Comparison of ENCODE assay signal across 19 mouse cellular contexts in the genomic region with DNA sequence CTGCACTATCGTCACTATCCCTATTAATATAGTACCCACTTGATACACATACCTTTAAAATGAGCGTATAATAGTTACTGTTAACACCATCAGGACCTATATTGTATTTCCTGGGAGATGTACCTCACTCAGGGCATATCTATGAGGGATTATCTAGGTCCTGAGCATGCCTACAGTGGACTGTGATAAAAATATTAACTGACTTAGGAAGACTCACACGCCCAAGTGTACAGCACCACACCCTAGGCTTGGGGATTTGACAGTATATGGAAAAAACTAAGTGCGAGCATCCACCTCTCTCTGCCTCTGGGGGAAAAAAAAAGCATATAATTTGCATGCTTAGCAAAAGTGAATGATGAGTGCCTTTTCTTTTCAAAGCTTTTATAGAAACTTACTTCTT.
"Had no signal": no experiment of that assay in that cellular context is flagged by ENCODE, and none has a peak within 500 bp of the region (broad histone marks: within the 10 kb centered on the region; RNA-seq: fewer than 3 reads in every experiment).

No protein-coding gene starts in this region.

- H3K4me1 ChIP-seq: limb, embryonic 10.5 days; limb, embryonic 13.5 days; midbrain, embryonic 12.5 days; midbrain, embryonic 15.5 days had no signal

- H3K9me3 ChIP-seq: limb, embryonic 10.5 days; limb, embryonic 13.5 days; midbrain, embryonic 12.5 days; midbrain, embryonic 15.5 days; neural tube, embryonic 13.5 days had no signal

- H3K4me3 ChIP-seq: limb, embryonic 10.5 days; limb, embryonic 13.5 days; midbrain, embryonic 12.5 days; midbrain, embryonic 15.5 days; myocyte; neural tube, embryonic 13.5 days had no signal

- H3K27ac ChIP-seq: limb, embryonic 10.5 days; limb, embryonic 13.5 days; midbrain, embryonic 12.5 days; midbrain, embryonic 15.5 days; neural tube, embryonic 13.5 days; stomach, postnatal 0 days had no signal

- H3K4me2 ChIP-seq: limb, embryonic 13.5 days; midbrain, embryonic 12.5 days; midbrain, embryonic 15.5 days; neural tube, embryonic 13.5 days had no signal

- ATAC-seq: intestine, embryonic 16.5 days; midbrain, embryonic 15.5 days had no signal

- H3K9ac ChIP-seq: limb, embryonic 13.5 days; midbrain, embryonic 12.5 days; midbrain, embryonic 15.5 days; neural tube, embryonic 13.5 days had no signal

- H3K27me3 ChIP-seq: limb, embryonic 13.5 days; midbrain, embryonic 12.5 days; midbrain, embryonic 15.5 days; neural tube, embryonic 13.5 days had no signal

- DNase-seq: kidney, adult 18-20 months; kidney, adult 9 months; kidney, postnatal 14 days; kidney, postnatal 4 days; lung, adult 2 months; lung, postnatal 14 days; lung, postnatal 4 days; retina, postnatal 1 day; thymus, adult 2 months; thymus, postnatal 14 days; thymus, postnatal 4 days had no signal
